Mouse (Mus musculus): ENCODE data around the gene Sema4d. TPM values are rescaled to one million over a fixed set of nuclear protein-coding genes. Genes with fewer than 3 reads are reported as not detected.

Sema4d gene
- polyA plus RNA-seq, 1 experiment from 2014 or later = 90.3 TPM

- Histone ChIP-seq H3K36me3 (ENCODE audit: inconsistent target) (peaks cover 70% of the 10 kb centered on the region), H3K79me2 (ENCODE audit: inconsistent target) (peaks cover 100% of the 10 kb centered on the region), H3K4me3 (ENCODE audit: inconsistent target) (no peak overlapping the region), H3K27ac (no peak overlapping the region)
- 96% methylated on average over 5 of the region's 7 CpGs for WGBS (ENCODE audit: missing documents)
Measured at GRCm38 (mm10) chr13:51727364-51727763, 66.2 kb downstream of the Sema4d start.

GRCm38 (mm10) chr13:51725926-51726574, 67.5 kb downstream of the Sema4d start:
- Histone ChIP-seq H3K79me2 (ENCODE audit: inconsistent target) (peaks cover 96% of the 10 kb centered on the region), H3K4me3 (ENCODE audit: inconsistent target) (no peak overlapping the region), H3K27ac (no peak overlapping the region), H3K36me3 (ENCODE audit: inconsistent target) (peaks cover 74% of the 10 kb centered on the region)
- 89% methylated on average over 7 of the region's 8 CpGs for WGBS (ENCODE audit: missing documents)

GRCm38 (mm10) chr13:51725446-51725845, 68.1 kb downstream of the Sema4d start:
- H3K27ac ChIP-seq = no peak overlapping the region
- no peak overlapping the region for H3K4me3 ChIP-seq (ENCODE audit: inconsistent target)
- peaks cover 90% of the 10 kb centered on the region for H3K79me2 ChIP-seq (ENCODE audit: inconsistent target)
- peaks cover 74% of the 10 kb centered on the region for H3K36me3 ChIP-seq (ENCODE audit: inconsistent target)
- WGBS (ENCODE audit: missing documents) = 96% methylated on average over 7 of the region's 7 CpGs

- WGBS (ENCODE audit: missing documents) = 94% methylated on average over 6 of the region's 6 CpGs
- Histone ChIP-seq H3K79me2 (ENCODE audit: inconsistent target) (peaks cover 83% of the 10 kb centered on the region), H3K27ac (no peak overlapping the region), H3K36me3 (ENCODE audit: inconsistent target) (peaks cover 79% of the 10 kb centered on the region), H3K4me3 (ENCODE audit: inconsistent target) (no peak overlapping the region)
Measured at GRCm38 (mm10) chr13:51724566-51724965, 69.0 kb downstream of the Sema4d start.

- whole genome bisulfite sequencing (ENCODE audit: missing documents) = 86% methylated on average over 5 of the region's 5 CpGs
- Histone ChIP-seq H3K79me2 (ENCODE audit: inconsistent target) (peaks cover 79% of the 10 kb centered on the region), H3K27ac (no peak overlapping the region), H3K4me3 (ENCODE audit: inconsistent target) (no peak overlapping the region), H3K36me3 (ENCODE audit: inconsistent target) (peaks cover 93% of the 10 kb centered on the region)
Measured at GRCm38 (mm10) chr13:51723114-51723513, 70.4 kb downstream of the Sema4d start.

- 94% methylated on average over 4 of the region's 4 CpGs for WGBS (ENCODE audit: missing documents)
- peaks cover 91% of the 10 kb centered on the region for H3K36me3 ChIP-seq (ENCODE audit: inconsistent target)
- no peak overlapping the region for H3K4me3 ChIP-seq (ENCODE audit: inconsistent target)
- no peak overlapping the region for H3K27ac ChIP-seq
- peaks cover 68% of the 10 kb centered on the region for H3K79me2 ChIP-seq (ENCODE audit: inconsistent target)
Measured at GRCm38 (mm10) chr13:51720556-51720955, 73.0 kb downstream of the Sema4d start.

GRCm38 (mm10) chr13:51719256-51719655, 74.3 kb downstream of the Sema4d start:
- no peak overlapping the region for H3K4me3 ChIP-seq (ENCODE audit: inconsistent target)
- 93% methylated on average over 3 of the region's 3 CpGs for WGBS (ENCODE audit: missing documents)
- no peak overlapping the region for H3K27ac ChIP-seq
- H3K36me3 ChIP-seq (ENCODE audit: inconsistent target) = peaks cover 91% of the 10 kb centered on the region
- H3K79me2 ChIP-seq (ENCODE audit: inconsistent target) = peaks cover 68% of the 10 kb centered on the region

GRCm38 (mm10) chr13:51716350-51717263, 76.9 kb downstream of the Sema4d start:
- no peak overlapping the region for H3K27ac ChIP-seq
- no peak overlapping the region for H3K4me3 ChIP-seq (ENCODE audit: inconsistent target)
- H3K36me3 ChIP-seq (ENCODE audit: inconsistent target) = peaks cover 92% of the 10 kb centered on the region
- 68% methylated on average over 8 of the region's 8 CpGs for WGBS (ENCODE audit: missing documents)
- peaks cover 50% of the 10 kb centered on the region; the same call in 1 of the 2 replicates for H3K79me2 ChIP-seq (ENCODE audit: inconsistent target)

GRCm38 (mm10) chr13:51712022-51712421, 81.5 kb downstream of the Sema4d start:
- peaks cover 52% of the 10 kb centered on the region; the same call in 1 of the 2 replicates for H3K79me2 ChIP-seq (ENCODE audit: inconsistent target)
- 98% methylated on average over 8 of the region's 8 CpGs for WGBS (ENCODE audit: missing documents)
- peaks cover 89% of the 10 kb centered on the region for H3K36me3 ChIP-seq (ENCODE audit: inconsistent target)
- H3K4me3 ChIP-seq (ENCODE audit: inconsistent target) = no peak overlapping the region
- no peak overlapping the region for H3K27ac ChIP-seq

- peaks cover 89% of the 10 kb centered on the region for H3K36me3 ChIP-seq (ENCODE audit: inconsistent target)
- peak overlapping the region; percentile 29 for H3K27ac ChIP-seq
- H3K4me3 ChIP-seq (ENCODE audit: inconsistent target) = no peak overlapping the region
- H3K79me2 ChIP-seq (ENCODE audit: inconsistent target) = peaks cover 40% of the 10 kb centered on the region; the same call in 1 of the 2 replicates
- 18% methylated on average over 7 of the region's 7 CpGs for WGBS (ENCODE audit: missing documents)
Measured at GRCm38 (mm10) chr13:51710738-51711137, 82.8 kb downstream of the Sema4d start.

GRCm38 (mm10) chr13:51705882-51706854, 87.4 kb downstream of the Sema4d start:
- H3K79me2 ChIP-seq (ENCODE audit: inconsistent target) = peaks cover 16% of the 10 kb centered on the region; the same call in 1 of the 2 replicates
- WGBS (ENCODE audit: missing documents) = 92% methylated on average over 22 of the region's 22 CpGs
- peaks cover 88% of the 10 kb centered on the region for H3K36me3 ChIP-seq (ENCODE audit: inconsistent target)
- H3K27ac ChIP-seq = no peak overlapping the region
- H3K4me3 ChIP-seq (ENCODE audit: inconsistent target) = no peak overlapping the region

- peaks cover 88% of the 10 kb centered on the region for H3K36me3 ChIP-seq (ENCODE audit: inconsistent target)
- peaks cover 5% of the 10 kb centered on the region; the same call in 1 of the 2 replicates for H3K79me2 ChIP-seq (ENCODE audit: inconsistent target)
- WGBS (ENCODE audit: missing documents) = 85% methylated on average over 5 of the region's 5 CpGs
- no peak overlapping the region for H3K27ac ChIP-seq
- H3K4me3 ChIP-seq (ENCODE audit: inconsistent target) = no peak overlapping the region
Measured at GRCm38 (mm10) chr13:51703893-51704292, 89.7 kb downstream of the Sema4d start.

- H3K27ac ChIP-seq = no peak overlapping the region
- 96% methylated on average over 3 of the region's 3 CpGs for WGBS (ENCODE audit: missing documents)
- H3K36me3 ChIP-seq (ENCODE audit: inconsistent target) = peaks cover 37% of the 10 kb centered on the region
- H3K79me2 ChIP-seq (ENCODE audit: inconsistent target) = no peaks in the 10 kb centered on the region
- no peak overlapping the region for H3K4me3 ChIP-seq (ENCODE audit: inconsistent target)
Measured at GRCm38 (mm10) chr13:51698318-51698717, 95.2 kb downstream of the Sema4d start.

GRCm38 (mm10) chr13:51697897-51698296, 95.7 kb downstream of the Sema4d start:
- WGBS (ENCODE audit: missing documents) = 91% methylated on average over 4 of the region's 4 CpGs
- peaks cover 33% of the 10 kb centered on the region for H3K36me3 ChIP-seq (ENCODE audit: inconsistent target)
- no peak overlapping the region for H3K4me3 ChIP-seq (ENCODE audit: inconsistent target)
- no peak overlapping the region for H3K27ac ChIP-seq
- no peaks in the 10 kb centered on the region for H3K79me2 ChIP-seq (ENCODE audit: inconsistent target)

Data from macrophage (primary cell).